Mouse (Mus musculus): ENCODE results near the gene Astn1. TPM values are rescaled to one million over a fixed set of nuclear protein-coding genes. Genes with fewer than 3 reads are reported as not detected.

The Astn1 gene
- polyA plus RNA-seq, 1 experiment = 0.28 TPM

DNA sequence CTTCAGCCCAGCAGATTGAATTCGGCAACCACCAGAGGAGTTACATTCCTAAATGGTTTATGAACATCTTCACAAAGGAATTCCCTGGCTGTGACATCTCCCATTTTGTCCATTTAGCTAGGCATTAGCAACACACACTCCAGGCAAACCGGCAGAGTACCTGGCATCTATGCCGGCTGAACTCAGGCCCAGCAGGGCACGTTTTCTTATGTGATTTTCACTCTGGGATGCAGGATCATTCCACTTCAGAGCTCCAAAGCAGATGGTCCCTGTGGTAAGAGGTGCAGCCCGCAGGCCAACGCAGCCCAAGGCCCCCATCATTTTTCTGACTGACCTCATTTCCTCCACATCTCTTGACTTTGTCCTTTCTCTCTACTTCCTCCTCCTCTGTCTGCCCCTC, 103.2 kb downstream of the Astn1 start:
- H3K4me3 ChIP-seq (ENCODE audit: control insufficient read depth, low read depth, low read length) = no peak overlapping the region
- H3K27ac ChIP-seq (ENCODE audit: control insufficient read depth, insufficient read depth, low read depth, low read length) = no peak overlapping the region
- H3K36me3 ChIP-seq (ENCODE audit: control insufficient read depth, insufficient read depth, low read length) = no peaks in the 10 kb centered on the region
- H3K4me1 ChIP-seq (ENCODE audit: control insufficient read depth, insufficient read depth, low read length) = no peaks in the 10 kb centered on the region
- no peak for TF ChIP-seq CTCF (IDR thresholded peaks at IDR 0.05; ENCODE audit: control insufficient read depth, insufficient read depth, insufficient replicate concordance, low read depth, low read length)
- TF ChIP-seq POLR2A (IDR thresholded peaks at IDR 0.05; ENCODE audit: control insufficient read depth, low read depth, low read length) = no peak
- no peaks in the 10 kb centered on the region for H3K27me3 ChIP-seq (ENCODE audit: control insufficient read depth, insufficient read depth, low read length)

DNA sequence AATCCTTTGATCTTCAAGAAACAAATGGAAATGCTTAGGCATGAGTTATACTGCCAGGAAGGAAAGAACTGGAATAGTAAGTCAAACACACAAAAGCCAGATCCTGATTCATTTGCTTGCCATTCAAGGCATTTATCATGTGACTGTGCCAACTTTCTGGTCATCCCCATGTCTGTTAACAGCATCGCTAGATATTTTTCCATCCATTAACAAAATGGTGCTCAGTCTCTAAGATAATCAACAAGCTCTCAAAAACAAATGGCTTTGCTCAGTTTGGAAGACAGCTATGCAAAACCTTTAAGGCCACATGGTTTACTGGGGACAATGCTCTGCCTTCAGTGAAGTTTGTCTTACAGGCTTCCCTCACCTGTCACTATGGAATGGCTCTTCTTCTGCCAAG, 115.8 kb downstream of the Astn1 start:
- Histone ChIP-seq H3K27ac (ENCODE audit: control insufficient read depth, insufficient read depth, low read depth, low read length) (no peak overlapping the region), H3K4me3 (ENCODE audit: control insufficient read depth, low read depth, low read length) (no peak overlapping the region), H3K36me3 (ENCODE audit: control insufficient read depth, insufficient read depth, low read length) (no peaks in the 10 kb centered on the region), H3K4me1 (ENCODE audit: control insufficient read depth, insufficient read depth, low read length) (no peaks in the 10 kb centered on the region), H3K27me3 (ENCODE audit: control insufficient read depth, insufficient read depth, low read length) (no peaks in the 10 kb centered on the region)
- TF ChIP-seq CTCF (IDR thresholded peaks at IDR 0.05; ENCODE audit: control insufficient read depth, insufficient read depth, insufficient replicate concordance, low read depth, low read length) = no peak
- TF ChIP-seq POLR2A (IDR thresholded peaks at IDR 0.05; ENCODE audit: control insufficient read depth, low read depth, low read length) = no peak

DNA sequence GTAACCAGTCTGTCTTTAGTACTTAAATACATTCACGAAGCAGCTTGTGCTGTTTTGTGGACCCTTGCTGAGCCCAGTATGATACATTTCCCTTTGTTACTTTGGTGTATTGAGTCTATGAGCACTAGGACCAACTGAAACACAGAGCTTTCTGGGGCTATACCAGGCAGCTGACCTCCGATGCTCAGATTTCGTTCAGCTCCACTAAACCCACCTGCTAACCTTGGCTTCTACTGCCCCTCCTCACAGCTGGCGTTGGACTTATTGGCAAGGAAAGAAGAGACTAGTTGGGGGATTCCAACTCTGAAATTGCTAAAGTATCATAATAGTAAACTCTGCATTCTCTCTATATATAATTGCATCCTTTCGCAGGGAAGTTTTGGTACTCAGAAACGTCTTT, 118.2 kb downstream of the Astn1 start:
- TF ChIP-seq POLR2A (IDR thresholded peaks at IDR 0.05; ENCODE audit: control insufficient read depth, low read depth, low read length) (no peak), CTCF (IDR thresholded peaks at IDR 0.05; ENCODE audit: control insufficient read depth, insufficient read depth, insufficient replicate concordance, low read depth, low read length) (no peak)
- H3K36me3 ChIP-seq (ENCODE audit: control insufficient read depth, insufficient read depth, low read length) = no peaks in the 10 kb centered on the region
- H3K27ac ChIP-seq (ENCODE audit: control insufficient read depth, insufficient read depth, low read depth, low read length) = no peak overlapping the region
- no peak overlapping the region for H3K4me3 ChIP-seq (ENCODE audit: control insufficient read depth, low read depth, low read length)
- H3K4me1 ChIP-seq (ENCODE audit: control insufficient read depth, insufficient read depth, low read length) = no peaks in the 10 kb centered on the region
- H3K27me3 ChIP-seq (ENCODE audit: control insufficient read depth, insufficient read depth, low read length) = no peaks in the 10 kb centered on the region

DNA sequence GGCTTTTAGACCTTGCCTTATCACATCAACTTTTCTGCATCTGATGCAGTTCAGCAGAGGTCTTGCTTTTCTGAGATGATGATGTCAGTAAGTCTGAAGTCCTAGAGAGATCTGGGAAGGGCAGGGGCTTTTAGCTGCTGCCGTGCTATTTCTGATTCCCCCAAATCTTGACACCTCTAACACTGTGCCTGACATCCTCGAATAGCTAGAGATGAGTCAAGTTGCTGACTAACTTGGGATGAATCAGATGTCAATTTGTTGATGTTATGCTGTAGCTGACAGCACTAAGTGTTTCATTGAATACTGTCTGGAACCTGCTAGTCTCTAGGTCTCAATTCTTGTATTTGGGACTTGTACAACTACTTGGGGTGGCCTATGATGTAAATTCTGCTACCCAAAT, 121.7 kb downstream of the Astn1 start:
- Histone ChIP-seq H3K36me3 (ENCODE audit: control insufficient read depth, insufficient read depth, low read length) (no peaks in the 10 kb centered on the region), H3K4me3 (ENCODE audit: control insufficient read depth, low read depth, low read length) (no peak overlapping the region), H3K27ac (ENCODE audit: control insufficient read depth, insufficient read depth, low read depth, low read length) (no peak overlapping the region), H3K27me3 (ENCODE audit: control insufficient read depth, insufficient read depth, low read length) (no peaks in the 10 kb centered on the region), H3K4me1 (ENCODE audit: control insufficient read depth, insufficient read depth, low read length) (no peaks in the 10 kb centered on the region)
- TF ChIP-seq POLR2A (IDR thresholded peaks at IDR 0.05; ENCODE audit: control insufficient read depth, low read depth, low read length) = no peak
- no peak for TF ChIP-seq CTCF (IDR thresholded peaks at IDR 0.05; ENCODE audit: control insufficient read depth, insufficient read depth, insufficient replicate concordance, low read depth, low read length)

DNA sequence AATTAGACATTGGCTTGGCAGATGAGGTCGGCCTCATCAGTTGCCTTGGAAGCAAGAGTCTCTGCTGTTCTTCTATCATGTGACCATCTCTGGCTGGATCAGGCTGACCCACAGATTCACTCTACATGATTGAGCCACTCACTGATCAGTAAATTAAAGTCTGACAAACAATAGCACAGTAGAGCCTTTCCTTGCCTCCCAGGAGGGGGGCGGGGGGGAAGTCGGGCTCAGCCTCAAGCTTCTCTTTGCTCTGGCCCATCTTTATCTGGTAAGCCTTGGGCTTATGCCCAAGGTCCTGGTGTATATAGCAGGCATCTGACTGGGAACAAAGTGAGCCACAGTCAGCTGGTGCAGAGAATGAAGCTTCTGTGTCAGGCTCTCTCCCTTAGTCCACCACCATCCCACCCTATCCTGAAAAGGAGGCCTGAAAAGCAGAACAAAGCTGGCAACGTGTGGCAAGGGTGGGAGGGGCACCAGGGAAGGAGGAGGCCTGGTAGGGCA, 127.5 kb downstream of the Astn1 start:
- Histone ChIP-seq H3K27ac (ENCODE audit: control insufficient read depth, insufficient read depth, low read depth, low read length) (0 out of 2 replicates have a peak overlapping the region, but pooled peaks have one; percentile 21), H3K4me1 (ENCODE audit: control insufficient read depth, insufficient read depth, low read length) (no peaks in the 10 kb centered on the region), H3K4me3 (ENCODE audit: control insufficient read depth, low read depth, low read length) (no peak overlapping the region), H3K27me3 (ENCODE audit: control insufficient read depth, insufficient read depth, low read length) (no peaks in the 10 kb centered on the region), H3K36me3 (ENCODE audit: control insufficient read depth, insufficient read depth, low read length) (no peaks in the 10 kb centered on the region)
- TF ChIP-seq CTCF (IDR thresholded peaks at IDR 0.05; ENCODE audit: control insufficient read depth, insufficient read depth, insufficient replicate concordance, low read depth, low read length) = no peak
- no peak for TF ChIP-seq POLR2A (IDR thresholded peaks at IDR 0.05; ENCODE audit: control insufficient read depth, low read depth, low read length)

DNA sequence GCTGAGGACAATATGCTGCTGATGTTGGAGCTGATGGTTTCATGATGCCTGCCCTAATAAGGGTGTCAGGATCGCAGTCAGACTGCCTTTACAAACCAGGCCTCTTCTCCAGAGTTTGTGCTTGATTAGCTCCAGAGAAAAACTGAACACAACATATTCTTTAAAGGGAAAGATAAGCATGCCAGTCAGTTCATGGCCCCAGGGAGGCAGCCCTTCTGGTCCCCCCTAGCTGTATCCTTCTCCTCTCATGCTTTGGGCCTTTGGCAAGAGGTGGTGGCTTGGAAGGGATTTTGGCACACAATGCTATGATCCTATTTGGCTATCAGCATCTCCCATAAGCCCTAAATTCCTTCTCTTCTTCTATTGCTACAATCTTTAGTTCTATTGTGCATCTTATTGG, 128.1 kb downstream of the Astn1 start:
- Histone ChIP-seq H3K27me3 (ENCODE audit: control insufficient read depth, insufficient read depth, low read length) (no peaks in the 10 kb centered on the region), H3K27ac (ENCODE audit: control insufficient read depth, insufficient read depth, low read depth, low read length) (peak overlapping the region; percentile 39; the same call in 1 of the 2 replicates), H3K4me3 (ENCODE audit: control insufficient read depth, low read depth, low read length) (no peak overlapping the region), H3K4me1 (ENCODE audit: control insufficient read depth, insufficient read depth, low read length) (no peaks in the 10 kb centered on the region), H3K36me3 (ENCODE audit: control insufficient read depth, insufficient read depth, low read length) (no peaks in the 10 kb centered on the region)
- no peak for TF ChIP-seq POLR2A (IDR thresholded peaks at IDR 0.05; ENCODE audit: control insufficient read depth, low read depth, low read length)

DNA sequence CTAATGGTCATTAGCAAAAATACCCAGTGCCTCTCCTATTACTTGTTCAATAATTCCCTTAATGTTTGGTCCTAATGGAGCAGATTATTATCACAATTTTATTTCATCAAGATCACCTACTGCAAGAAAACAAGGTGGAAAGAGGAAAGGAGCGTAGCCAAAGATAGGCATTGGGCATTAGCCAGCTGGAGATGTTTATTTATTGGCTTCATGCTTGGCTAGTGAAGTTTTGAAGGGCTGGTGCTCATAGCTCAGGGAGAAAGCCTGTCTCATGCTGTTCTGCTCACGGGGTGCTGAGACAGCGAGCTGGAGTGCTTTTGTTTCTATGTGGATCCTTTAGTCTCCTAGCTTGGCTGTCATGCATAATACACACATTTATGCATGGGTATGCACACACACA, 131.2 kb downstream of the Astn1 start:
- no peaks in the 10 kb centered on the region for H3K27me3 ChIP-seq (ENCODE audit: control insufficient read depth, insufficient read depth, low read length)
- H3K4me1 ChIP-seq (ENCODE audit: control insufficient read depth, insufficient read depth, low read length) = no peaks in the 10 kb centered on the region
- H3K27ac ChIP-seq (ENCODE audit: control insufficient read depth, insufficient read depth, low read depth, low read length) = no peak overlapping the region
- no peaks in the 10 kb centered on the region for H3K36me3 ChIP-seq (ENCODE audit: control insufficient read depth, insufficient read depth, low read length)
- TF ChIP-seq POLR2A (IDR thresholded peaks at IDR 0.05; ENCODE audit: control insufficient read depth, low read depth, low read length) (no peak), CTCF (IDR thresholded peaks at IDR 0.05; ENCODE audit: control insufficient read depth, insufficient read depth, insufficient replicate concordance, low read depth, low read length) (no peak)
- no peak overlapping the region for H3K4me3 ChIP-seq (ENCODE audit: control insufficient read depth, low read depth, low read length)

DNA sequence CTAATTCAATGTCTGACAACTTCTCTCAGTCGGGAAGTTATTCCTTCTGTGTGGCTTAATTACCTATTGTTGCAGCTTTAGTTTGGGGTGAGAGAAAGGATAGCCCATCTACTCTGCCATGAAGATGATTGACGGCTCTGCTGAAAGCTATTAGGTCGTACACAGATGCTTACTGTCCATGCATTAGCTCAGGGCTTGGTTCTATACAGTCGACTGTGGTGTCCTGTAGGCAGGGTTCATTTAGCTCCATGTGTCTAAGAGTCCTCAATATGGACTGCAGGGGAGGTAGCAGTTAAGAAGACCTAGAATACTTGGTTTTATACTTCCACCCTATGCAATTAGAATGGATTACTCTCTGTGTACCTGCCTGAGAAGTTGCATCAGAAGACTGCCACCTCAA, 138.1 kb downstream of the Astn1 start:
- no peak for TF ChIP-seq POLR2A (IDR thresholded peaks at IDR 0.05; ENCODE audit: control insufficient read depth, low read depth, low read length)
- TF ChIP-seq CTCF (IDR thresholded peaks at IDR 0.05; ENCODE audit: control insufficient read depth, insufficient read depth, insufficient replicate concordance, low read depth, low read length) = no peak
- Histone ChIP-seq H3K4me1 (ENCODE audit: control insufficient read depth, insufficient read depth, low read length) (no peaks in the 10 kb centered on the region), H3K4me3 (ENCODE audit: control insufficient read depth, low read depth, low read length) (no peak overlapping the region), H3K36me3 (ENCODE audit: control insufficient read depth, insufficient read depth, low read length) (no peaks in the 10 kb centered on the region), H3K27ac (ENCODE audit: control insufficient read depth, insufficient read depth, low read depth, low read length) (no peak overlapping the region), H3K27me3 (ENCODE audit: control insufficient read depth, insufficient read depth, low read length) (no peaks in the 10 kb centered on the region)
